Mouse (Mus musculus): ENCODE data around the gene Iqsec1. TPM values are rescaled to one million over a fixed set of nuclear protein-coding genes. Genes with fewer than 3 reads are reported as not detected.

Gene Iqsec1
- polyA plus RNA-seq, 1 experiment from 2014 or later, result 17.9 TPM

GRCm38 (mm10) chr6:90722993-90723392 lies 265.5 kb downstream of the Iqsec1 start:
- no peak overlapping the region for H3K27ac ChIP-seq
- no peak overlapping the region for H3K9ac ChIP-seq
- H3K4me1 ChIP-seq, result peaks cover 35% of the 10 kb centered on the region
- H3K9me3 ChIP-seq, result no peaks in the 10 kb centered on the region
- no peaks in the 10 kb centered on the region for H3K27me3 ChIP-seq (replicated peaks)
- H3K4me2 ChIP-seq (replicated peaks), result no peak overlapping the region
- ATAC-seq (ENCODE audit: low FRiP score, low read depth), result no peak
- no peak overlapping the region for H3K4me3 ChIP-seq
- 55% methylated on average over 3 of the region's 3 CpGs for WGBS
- no peaks in the 10 kb centered on the region for H3K36me3 ChIP-seq

DNA sequence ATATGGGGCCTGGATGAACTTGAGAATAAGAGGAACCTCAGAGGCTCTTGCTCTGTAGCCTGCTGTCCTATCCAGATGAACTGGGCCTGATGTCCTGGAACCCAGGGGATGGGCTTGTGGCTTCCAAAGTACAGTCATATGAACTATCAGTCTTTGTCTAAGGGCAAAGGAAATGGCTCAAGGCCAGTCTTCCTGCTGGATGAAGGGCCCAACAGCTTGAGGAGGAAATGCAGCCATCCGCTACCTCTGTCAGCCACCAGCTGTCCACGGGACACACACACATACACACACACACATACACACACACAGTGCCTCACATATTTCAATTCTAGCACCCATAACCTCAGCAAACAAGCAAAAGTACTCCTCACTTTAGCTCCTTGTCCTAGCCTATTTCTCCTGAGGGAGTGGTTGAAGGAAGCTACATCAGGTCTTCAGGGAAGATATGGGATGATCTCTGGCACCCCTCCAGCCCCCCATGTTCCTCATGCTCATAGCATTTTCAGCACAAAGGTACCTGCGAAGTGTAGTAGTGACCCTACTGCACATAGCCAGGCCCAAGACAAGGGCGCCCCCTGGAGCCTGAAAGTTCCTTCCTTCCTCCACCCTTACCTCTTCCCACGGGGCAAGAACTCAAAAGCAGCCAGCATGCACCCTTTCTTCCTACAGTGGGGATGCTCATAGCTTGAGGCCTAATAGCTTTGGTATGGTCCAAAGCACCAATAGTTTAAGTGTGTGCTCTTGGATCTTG lies 267.3 kb downstream of the Iqsec1 start:
- H3K36me3 ChIP-seq, result no peaks in the 10 kb centered on the region
- H3K9ac ChIP-seq, result no peak overlapping the region
- H3K4me1 ChIP-seq, result peaks cover 43% of the 10 kb centered on the region
- H3K4me3 ChIP-seq, result no peak overlapping the region
- no peaks in the 10 kb centered on the region for H3K27me3 ChIP-seq (replicated peaks)
- no peak overlapping the region for H3K4me2 ChIP-seq (replicated peaks)
- no peak overlapping the region for H3K27ac ChIP-seq
- no peaks in the 10 kb centered on the region for H3K9me3 ChIP-seq
- WGBS, result 72% methylated on average over 5 of the region's 5 CpGs
- ATAC-seq (ENCODE audit: low FRiP score, low read depth), result no peak

DNA sequence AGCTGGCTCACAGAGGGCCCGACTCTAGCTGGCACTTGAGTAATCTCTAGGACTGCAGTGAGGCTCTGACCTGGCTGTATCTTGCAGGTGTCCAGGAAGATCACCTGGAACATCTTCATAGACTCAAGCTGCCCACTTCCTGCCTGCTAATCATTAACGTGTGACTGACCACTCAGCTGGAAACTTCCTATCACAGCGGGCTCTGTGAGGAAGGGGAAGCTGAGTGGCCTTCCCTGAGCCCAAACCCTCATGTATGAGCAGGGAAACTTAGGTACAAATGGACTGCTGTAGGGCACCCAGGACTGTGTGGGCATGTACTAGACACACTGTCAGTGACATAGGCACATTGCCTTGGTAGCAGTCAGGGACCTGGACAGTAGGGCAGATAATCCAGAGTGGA lies 268.3 kb downstream of the Iqsec1 start:
- no peak for ATAC-seq (ENCODE audit: low FRiP score, low read depth)
- Histone ChIP-seq H3K27me3 (replicated peaks) (no peaks in the 10 kb centered on the region), H3K4me3 (no peak overlapping the region), H3K9ac (no peak overlapping the region), H3K9me3 (no peaks in the 10 kb centered on the region), H3K4me2 (replicated peaks) (no peak overlapping the region), H3K4me1 (peaks cover 44% of the 10 kb centered on the region), H3K27ac (no peak overlapping the region), H3K36me3 (no peaks in the 10 kb centered on the region)
- 68% methylated on average over 3 of the region's 3 CpGs for WGBS

GRCm38 (mm10) chr6:90719402-90719801 lies 269.1 kb downstream of the Iqsec1 start:
- no peak overlapping the region for H3K4me2 ChIP-seq (replicated peaks)
- ATAC-seq (ENCODE audit: low FRiP score, low read depth), result no peak
- no peaks in the 10 kb centered on the region for H3K27me3 ChIP-seq (replicated peaks)
- 76% methylated on average over 6 of the region's 6 CpGs for WGBS
- H3K4me3 ChIP-seq, result no peak overlapping the region
- H3K27ac ChIP-seq, result no peak overlapping the region
- H3K36me3 ChIP-seq, result no peaks in the 10 kb centered on the region
- H3K9ac ChIP-seq, result no peak overlapping the region
- H3K9me3 ChIP-seq, result no peaks in the 10 kb centered on the region
- H3K4me1 ChIP-seq, result peaks cover 44% of the 10 kb centered on the region

GRCm38 (mm10) chr6:90718477-90718876 lies 270.0 kb downstream of the Iqsec1 start:
- H3K27ac ChIP-seq, result no peak overlapping the region
- ATAC-seq (ENCODE audit: low FRiP score, low read depth), result no peak
- H3K4me1 ChIP-seq, result peaks cover 45% of the 10 kb centered on the region
- WGBS, result 80% methylated on average over 3 of the region's 3 CpGs
- no peaks in the 10 kb centered on the region for H3K27me3 ChIP-seq (replicated peaks)
- H3K36me3 ChIP-seq, result no peaks in the 10 kb centered on the region
- no peak overlapping the region for H3K4me2 ChIP-seq (replicated peaks)
- H3K4me3 ChIP-seq, result no peak overlapping the region
- H3K9ac ChIP-seq, result no peak overlapping the region
- H3K9me3 ChIP-seq, result no peaks in the 10 kb centered on the region

GRCm38 (mm10) chr6:90717711-90718110 lies 270.8 kb downstream of the Iqsec1 start:
- H3K27ac ChIP-seq, result no peak overlapping the region
- H3K4me1 ChIP-seq, result peaks cover 50% of the 10 kb centered on the region
- H3K4me3 ChIP-seq, result no peak overlapping the region
- H3K9ac ChIP-seq, result no peak overlapping the region
- 62% methylated on average over 1 of the region's 1 CpGs for WGBS
- H3K36me3 ChIP-seq, result no peaks in the 10 kb centered on the region
- H3K4me2 ChIP-seq (replicated peaks), result no peak overlapping the region
- no peaks in the 10 kb centered on the region for H3K9me3 ChIP-seq
- ATAC-seq (ENCODE audit: low FRiP score, low read depth), result no peak
- no peaks in the 10 kb centered on the region for H3K27me3 ChIP-seq (replicated peaks)

GRCm38 (mm10) chr6:90716853-90717252 lies 271.6 kb downstream of the Iqsec1 start:
- peak overlapping the region; percentile 69 for H3K4me3 ChIP-seq
- H3K4me2 ChIP-seq (replicated peaks), result peak overlapping the region; percentile 94
- H3K27me3 ChIP-seq (replicated peaks), result no peaks in the 10 kb centered on the region
- no peak overlapping the region for H3K9ac ChIP-seq
- no peaks in the 10 kb centered on the region for H3K9me3 ChIP-seq
- H3K36me3 ChIP-seq, result no peaks in the 10 kb centered on the region
- H3K27ac ChIP-seq, result no peak overlapping the region
- 47% methylated on average over 4 of the region's 4 CpGs for WGBS
- peaks cover 59% of the 10 kb centered on the region for H3K4me1 ChIP-seq
- no peak for ATAC-seq (ENCODE audit: low FRiP score, low read depth)

GRCm38 (mm10) chr6:90716066-90716704 lies 272.3 kb downstream of the Iqsec1 start:
- Histone ChIP-seq H3K9ac (peak overlapping the region; percentile 79), H3K4me3 (peak overlapping the region; percentile 69), H3K9me3 (no peaks in the 10 kb centered on the region), H3K27me3 (replicated peaks) (no peaks in the 10 kb centered on the region), H3K27ac (peak overlapping the region; percentile 16), H3K4me2 (replicated peaks) (peak overlapping the region; percentile 94), H3K4me1 (peaks cover 65% of the 10 kb centered on the region), H3K36me3 (no peaks in the 10 kb centered on the region)
- under 1% methylated on average over 49 of the region's 49 CpGs for WGBS
- peak; percentile 67 for ATAC-seq (ENCODE audit: low FRiP score, low read depth)

- H3K4me1 ChIP-seq, result peaks cover 72% of the 10 kb centered on the region
- H3K9me3 ChIP-seq, result no peaks in the 10 kb centered on the region
- WGBS, result 56% methylated on average over 4 of the region's 4 CpGs
- H3K27ac ChIP-seq, result 0 out of 2 replicates have a peak overlapping the region, but pooled peaks have one; percentile 16
- H3K36me3 ChIP-seq, result no peaks in the 10 kb centered on the region
- H3K27me3 ChIP-seq (replicated peaks), result no peaks in the 10 kb centered on the region
- H3K9ac ChIP-seq, result peak overlapping the region; percentile 79
- H3K4me3 ChIP-seq, result peak overlapping the region; percentile 69
- peak; percentile 31; the same call in 1 of the 2 replicates for ATAC-seq (ENCODE audit: low FRiP score, low read depth)
- H3K4me2 ChIP-seq (replicated peaks), result peak overlapping the region; percentile 94
Observed at GRCm38 (mm10) chr6:90715245-90715905, 273.1 kb downstream of the Iqsec1 start.

DNA sequence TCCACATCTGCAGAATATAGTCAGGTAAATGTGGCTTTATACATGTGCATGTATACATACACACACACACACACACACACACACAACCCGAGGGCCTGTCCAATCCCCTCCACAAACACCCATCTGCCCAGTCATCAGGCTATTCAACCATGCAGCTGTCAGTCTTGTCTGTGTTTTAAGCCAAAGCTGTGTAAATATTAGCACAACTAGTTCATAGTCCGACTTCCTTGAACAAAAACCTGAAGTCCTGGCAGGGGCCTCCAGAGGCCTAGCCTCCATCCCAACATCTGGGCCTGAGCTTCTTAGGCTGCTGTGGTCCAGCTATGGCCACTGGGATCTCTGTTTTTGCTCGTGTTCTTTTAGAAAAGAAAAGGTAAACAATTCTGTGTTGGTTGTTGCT lies 274.8 kb downstream of the Iqsec1 start:
- Histone ChIP-seq H3K4me2 (replicated peaks) (no peak overlapping the region; the same call in 1 of the 2 replicates), H3K27ac (peak overlapping the region; percentile 20; the same call in 1 of the 2 replicates), H3K9ac (no peak overlapping the region), H3K9me3 (no peaks in the 10 kb centered on the region), H3K4me3 (no peak overlapping the region), H3K4me1 (peaks cover 75% of the 10 kb centered on the region), H3K27me3 (replicated peaks) (no peaks in the 10 kb centered on the region), H3K36me3 (no peaks in the 10 kb centered on the region)
- WGBS, result 61% methylated on average over 3 of the region's 3 CpGs
- no peak for ATAC-seq (ENCODE audit: low FRiP score, low read depth)

- Histone ChIP-seq H3K4me3 (no peak overlapping the region), H3K27me3 (replicated peaks) (no peaks in the 10 kb centered on the region), H3K9ac (no peak overlapping the region), H3K4me2 (replicated peaks) (peak overlapping the region; percentile 24), H3K27ac (peak overlapping the region; percentile 59; the same call in 1 of the 2 replicates), H3K9me3 (no peaks in the 10 kb centered on the region), H3K4me1 (peaks cover 74% of the 10 kb centered on the region), H3K36me3 (no peaks in the 10 kb centered on the region)
- ATAC-seq (ENCODE audit: low FRiP score, low read depth), result no peak
- WGBS, result 52% methylated on average over 8 of the region's 8 CpGs
Observed at GRCm38 (mm10) chr6:90712486-90713480, 275.7 kb downstream of the Iqsec1 start.
